Mouse (Mus musculus) CH12.LX (cell line): Measurements from ENCODE around the gene Cdc42ep1.

Experiments
- CHD1 ChIP-seq: IDR thresholded peaks from 2 replicates; pipeline ENCODE4 v1.6.1; 2012; ENCODE audit warnings: low read depth, low read length, improper control_type of control experiment, inconsistent platforms
- CHD2 ChIP-seq: IDR thresholded peaks from 2 replicates; pipeline ENCODE4 v1.6.1; 2011; ENCODE audit warnings: low read length, improper control_type of control experiment
- CTCF ChIP-seq, 2 experiments: IDR thresholded peaks in 1 of 2; conservative IDR thresholded peaks in 1 of 2; 2 replicates each; pipeline ENCODE4 v1.5.1; 2011 to 2012; ENCODE audit warnings: low read depth in 2 of 2, low read length in 2 of 2, improper control_type of control experiment in 1 of 2, inconsistent platforms in 1 of 2, mild to moderate bottlenecking in 1 of 2, moderate library complexity in 1 of 2
- EP300 ChIP-seq: IDR thresholded peaks from 2 replicates; pipeline ENCODE4 v1.6.1; 2011; ENCODE audit warnings: low read length, improper control_type of control experiment
- ETS1 ChIP-seq: conservative IDR thresholded peaks from 2 replicates; pipeline ENCODE4 v1.6.1; 2012; ENCODE audit warnings: low read depth, mild to moderate bottlenecking, inconsistent platforms, low read length, improper control_type of control experiment, moderate library complexity
- GABPA ChIP-seq: IDR thresholded peaks from 2 replicates; pipeline ENCODE4 v1.6.1; 2012; ENCODE audit warnings: low read depth, low read length, improper control_type of control experiment, inconsistent platforms; ENCODE audit not compliant: insufficient replicate concordance
- MAFK ChIP-seq: IDR thresholded peaks from 2 replicates; pipeline ENCODE4 v1.6.1; 2011; ENCODE audit warnings: low read length, improper control_type of control experiment; ENCODE audit not compliant: insufficient replicate concordance
- MAZ ChIP-seq: IDR thresholded peaks from 2 replicates; pipeline ENCODE4 v1.6.1; 2012; ENCODE audit warnings: low read depth, mild to moderate bottlenecking, inconsistent platforms, low read length, improper control_type of control experiment, moderate library complexity
- POLR2A ChIP-seq: IDR thresholded peaks from 2 replicates; pipeline ENCODE4 v1.6.1; 2011; ENCODE audit warnings: low read depth, mild to moderate bottlenecking, improper control_type of control experiment, low read length
- POLR2AphosphoS2 ChIP-seq: IDR thresholded peaks from 2 replicates; pipeline ENCODE4 v1.6.1; 2011; ENCODE audit warnings: low read depth, low read length, improper control_type of control experiment
- USF1 ChIP-seq: IDR thresholded peaks from 2 replicates; pipeline ENCODE4 v1.6.1; 2014; ENCODE audit warnings: low read depth, mild to moderate bottlenecking, inconsistent platforms, low read length, improper control_type of control experiment

- no peak for TF ChIP-seq EP300
- TF ChIP-seq CHD2, result no peak
- no peak for TF ChIP-seq POLR2A
- no peak for TF ChIP-seq CTCF (conservative IDR thresholded peaks at IDR 0.05 in 1 of 2, IDR thresholded peaks at IDR 0.05 in 1 of 2; ENCODE audit: low read depth in 2 of 2, low read length in 2 of 2)
- no peak for TF ChIP-seq ETS1
- TF ChIP-seq USF1, result no peak
- TF ChIP-seq MAZ, result no peak
- TF ChIP-seq MAFK, result no peak
- no peak for TF ChIP-seq GABPA
- no peak for TF ChIP-seq CHD1
- TF ChIP-seq POLR2AphosphoS2, result no peak
Measured at GRCm38 (mm10) chr15:78813603-78814002, 28.8 kb upstream of the Cdc42ep1 start.
